Mouse (Mus musculus): Measurements from ENCODE around the gene Erf. TPM values are rescaled to one million over a fixed set of nuclear protein-coding genes. Genes with fewer than 3 reads are reported as not detected.

Gene Erf
- total and polyA plus RNA-seq, 2 experiments: 7.4 to 27.0 TPM

DNA sequence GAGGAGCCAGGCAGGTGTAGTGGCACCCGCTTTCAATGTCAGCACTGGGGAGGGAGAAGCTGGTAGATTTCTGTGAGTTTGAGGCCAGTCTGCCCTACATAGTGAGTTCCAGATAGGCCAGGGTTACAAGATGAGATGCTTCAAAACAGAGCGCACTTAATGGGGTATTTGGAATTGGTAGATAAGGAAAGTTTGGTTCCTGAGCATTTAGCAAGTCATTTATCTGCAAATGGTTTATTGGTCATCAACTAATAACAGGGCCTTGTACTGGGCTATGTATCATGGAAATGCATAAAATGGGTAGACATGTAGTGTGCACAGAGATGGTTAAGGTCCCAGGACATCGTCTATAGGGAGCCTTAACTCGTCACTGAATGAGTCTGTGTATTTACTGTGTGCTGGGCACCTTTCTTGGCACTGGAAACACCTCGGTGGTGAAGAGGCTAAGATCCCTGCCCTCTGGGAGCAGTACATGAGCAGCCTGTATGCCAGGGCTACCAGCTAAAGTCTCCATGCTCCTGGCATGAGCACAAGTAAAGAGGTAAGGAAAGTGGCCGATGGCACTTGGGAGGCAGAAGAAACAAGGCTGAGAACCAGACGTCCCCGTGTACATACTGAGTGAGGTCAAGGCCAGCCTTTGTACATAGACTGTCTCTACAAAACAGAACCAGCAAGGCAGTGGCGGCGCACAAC, 28.1 kb downstream of the Erf start:
- no peak overlapping the region for H3K4me3 ChIP-seq (ENCODE audit: insufficient read depth, low read depth, low read length)
- H3K79me2 ChIP-seq (ENCODE audit: control insufficient read depth, insufficient read depth, low read length): peaks cover 28% of the 10 kb centered on the region; the same call in 1 of the 2 replicates
- no peaks in the 10 kb centered on the region for H3K27me3 ChIP-seq (ENCODE audit: control insufficient read depth, insufficient read depth, low read length)
- peak; percentile 19 for DNase-seq (ENCODE audit: extremely low read depth, low read depth, low spot score)
- 41% methylated on average over 10 of the region's 10 CpGs for WGBS
- TF ChIP-seq POLR2A (IDR thresholded peaks at IDR 0.05; ENCODE audit: extremely low read depth, insufficient read depth, low read length): no peak
- no peak for TF ChIP-seq CTCF (IDR thresholded peaks at IDR 0.05; ENCODE audit: low read depth, low read length)
- peaks cover 19% of the 10 kb centered on the region for H3K4me1 ChIP-seq (ENCODE audit: control insufficient read depth, insufficient read depth, low read length)
- no peak overlapping the region for H3K27ac ChIP-seq (replicated peaks; ENCODE audit: insufficient read depth, low read depth, low read length)
- no peak overlapping the region; the same call in 1 of the 2 replicates for H3K9ac ChIP-seq (ENCODE audit: low read depth, low read length)
- 0 out of 2 replicates have a peak, but pooled peaks cover 2% of the 10 kb centered on the region for H3K36me3 ChIP-seq (ENCODE audit: control insufficient read depth, insufficient read depth, low read length)

DNA sequence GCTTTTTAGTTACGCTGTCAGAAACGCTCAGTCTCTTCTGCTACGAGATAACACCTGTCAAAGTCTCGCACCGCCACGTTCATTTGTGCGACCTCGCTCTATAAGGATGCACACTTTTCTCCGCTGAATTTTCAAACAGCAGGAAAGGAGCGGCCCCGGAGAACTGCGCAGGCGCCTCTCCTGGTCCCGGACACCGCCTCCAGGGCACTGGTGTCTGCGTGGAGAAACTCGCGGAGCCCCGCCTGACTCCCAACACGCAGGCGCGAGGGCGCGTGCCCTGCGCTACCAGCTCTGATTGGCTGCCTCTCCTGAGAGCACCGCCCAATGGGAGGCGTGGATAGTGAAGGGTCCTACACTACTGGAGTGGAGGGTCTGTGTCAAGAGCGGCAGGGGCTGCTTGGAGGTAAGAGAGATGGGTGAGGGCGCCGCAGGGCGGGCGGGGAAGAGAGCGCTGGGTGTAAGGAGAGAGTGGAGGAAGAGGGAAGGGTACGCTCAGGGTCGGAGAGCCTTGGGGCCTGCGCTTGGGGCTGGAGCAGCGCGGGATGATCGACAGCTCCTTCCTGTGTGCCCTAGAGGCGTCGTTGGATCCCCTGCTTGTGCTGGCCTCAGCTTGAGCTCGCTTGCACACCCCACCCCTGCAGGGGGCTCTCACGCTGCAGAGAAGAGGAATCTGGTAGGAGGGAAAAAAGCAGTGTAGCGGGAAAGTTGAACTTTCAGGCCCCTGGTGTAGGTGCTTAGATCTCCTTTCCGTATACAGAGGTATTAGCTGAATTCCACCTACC, 29.3 kb downstream of the Erf start, which contains the start of gene Zfp526:
Gene Zfp526 (plus strand): TSS at position 324 of the 782 bp plus-strand sequence.
- WGBS: under 1% methylated on average over 44 of the region's 45 CpGs
- Histone ChIP-seq H3K27ac (replicated peaks; ENCODE audit: insufficient read depth, low read depth, low read length) (peak within 1 kb of the TSS; percentile 81), H3K36me3 (ENCODE audit: control insufficient read depth, insufficient read depth, low read length) (no peaks in the 10 kb centered on the region; the same call in 1 of the 2 replicates), H3K4me3 (ENCODE audit: insufficient read depth, low read depth, low read length) (peak within 1 kb of the TSS; percentile 92), H3K27me3 (ENCODE audit: control insufficient read depth, insufficient read depth, low read length) (no peaks in the 10 kb centered on the region), H3K9ac (ENCODE audit: low read depth, low read length) (peak within 1 kb of the TSS; percentile 84), H3K79me2 (ENCODE audit: control insufficient read depth, insufficient read depth, low read length) (peaks cover 28% of the 10 kb centered on the region; the same call in 1 of the 2 replicates), H3K4me1 (ENCODE audit: control insufficient read depth, insufficient read depth, low read length) (peaks cover 21% of the 10 kb centered on the region)
- TF ChIP-seq POLR2A (IDR thresholded peaks at IDR 0.05; ENCODE audit: extremely low read depth, insufficient read depth, low read length): peak; percentile 50; the same call in 1 of the 2 replicates
- no peak for TF ChIP-seq CTCF (IDR thresholded peaks at IDR 0.05; ENCODE audit: low read depth, low read length)
- DNase-seq (ENCODE audit: extremely low read depth, low read depth, low spot score): peak; percentile 87

DNA sequence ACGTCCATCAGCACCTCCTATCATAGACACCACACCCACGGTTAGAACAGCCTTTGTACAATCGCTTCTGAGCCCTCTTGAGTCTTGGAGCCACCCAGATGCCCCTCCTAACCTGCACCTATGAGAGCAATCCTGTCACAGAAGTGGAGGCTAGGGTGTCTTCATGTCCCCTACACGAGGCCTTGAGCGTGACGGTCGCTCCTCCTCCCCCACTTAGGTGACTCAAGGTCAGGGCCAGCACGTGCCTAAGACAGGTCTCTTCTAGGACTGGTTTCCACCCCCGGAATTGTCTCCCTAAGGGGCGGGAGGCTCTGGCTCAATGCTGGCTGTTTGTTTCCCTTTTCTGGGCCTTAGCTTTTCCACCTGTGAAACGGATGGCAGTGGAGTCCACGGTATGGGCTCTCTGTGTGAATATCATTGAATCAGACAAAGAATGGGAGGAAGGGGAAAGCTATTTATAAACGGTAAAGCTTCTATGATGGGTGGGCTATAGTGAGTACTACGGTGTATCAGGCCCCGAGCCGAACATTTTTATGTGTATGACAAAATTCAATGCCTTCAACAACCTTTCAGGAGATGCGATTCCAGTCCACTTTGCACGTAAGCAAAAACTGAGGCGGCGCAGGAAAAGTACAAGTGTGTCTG, 30.0 kb downstream of the Erf start, which contains the start of gene Dedd2:
Gene Dedd2 (minus strand): TSS at position 159 of the 645 bp plus-strand sequence.
- Histone ChIP-seq H3K79me2 (ENCODE audit: control insufficient read depth, insufficient read depth, low read length) (peaks cover 21% of the 10 kb centered on the region; the same call in 1 of the 2 replicates), H3K36me3 (ENCODE audit: control insufficient read depth, insufficient read depth, low read length) (no peaks in the 10 kb centered on the region; the same call in 1 of the 2 replicates), H3K27ac (replicated peaks; ENCODE audit: insufficient read depth, low read depth, low read length) (peak within 1 kb of the TSS; percentile 81), H3K4me3 (ENCODE audit: insufficient read depth, low read depth, low read length) (peak within 1 kb of the TSS; percentile 92), H3K4me1 (ENCODE audit: control insufficient read depth, insufficient read depth, low read length) (peaks cover 21% of the 10 kb centered on the region), H3K27me3 (ENCODE audit: control insufficient read depth, insufficient read depth, low read length) (no peaks in the 10 kb centered on the region), H3K9ac (ENCODE audit: low read depth, low read length) (peak within 1 kb of the TSS; percentile 84)
- WGBS: 3% methylated on average over 20 of the region's 20 CpGs
- peak; percentile 61 for DNase-seq (ENCODE audit: extremely low read depth, low read depth, low spot score)
- TF ChIP-seq POLR2A (IDR thresholded peaks at IDR 0.05; ENCODE audit: extremely low read depth, insufficient read depth, low read length) (no peak), CTCF (IDR thresholded peaks at IDR 0.05; ENCODE audit: low read depth, low read length) (no peak)

DNA sequence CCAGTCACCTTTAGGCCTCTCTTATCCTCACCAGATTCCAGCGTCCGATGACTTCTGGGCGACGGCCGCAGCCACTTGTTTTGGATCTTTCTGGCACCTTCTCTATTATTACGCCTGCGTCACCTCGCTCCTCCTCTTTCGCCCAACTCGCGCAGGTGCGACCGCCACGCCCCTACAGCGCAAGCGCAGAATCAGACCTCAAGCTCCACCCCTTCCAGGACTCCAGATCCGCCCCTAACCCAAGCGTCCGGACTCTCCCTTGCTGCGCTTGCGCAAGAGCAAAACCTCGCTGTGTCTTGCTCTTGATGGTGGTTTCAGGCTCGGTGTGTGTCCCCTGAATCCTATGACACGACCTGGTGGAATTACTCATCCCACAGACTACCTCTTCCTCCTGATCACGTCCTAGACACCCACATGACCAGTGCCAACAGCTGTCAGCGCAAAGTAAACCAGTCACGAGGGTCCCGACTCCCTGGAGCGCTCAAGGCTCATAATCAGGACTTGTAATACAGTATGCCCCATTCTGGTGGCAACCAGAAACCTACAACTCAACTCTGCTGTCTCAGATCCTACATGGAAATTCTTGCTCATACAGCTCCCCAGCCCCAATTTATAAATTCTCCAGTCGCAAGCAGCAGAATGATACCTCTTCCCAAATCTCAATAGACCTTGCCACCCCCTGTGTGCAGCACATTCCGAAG, 30.7 kb downstream of the Erf start:
- peak; percentile 93 for DNase-seq (ENCODE audit: extremely low read depth, low read depth, low spot score)
- Histone ChIP-seq H3K36me3 (ENCODE audit: control insufficient read depth, insufficient read depth, low read length) (peaks cover 3% of the 10 kb centered on the region), H3K79me2 (ENCODE audit: control insufficient read depth, insufficient read depth, low read length) (peaks cover 24% of the 10 kb centered on the region; the same call in 1 of the 2 replicates), H3K4me3 (ENCODE audit: insufficient read depth, low read depth, low read length) (peak overlapping the region; percentile 70), H3K9ac (ENCODE audit: low read depth, low read length) (peak overlapping the region; percentile 78), H3K27ac (replicated peaks; ENCODE audit: insufficient read depth, low read depth, low read length) (peak overlapping the region; percentile 81), H3K4me1 (ENCODE audit: control insufficient read depth, insufficient read depth, low read length) (peaks cover 21% of the 10 kb centered on the region), H3K27me3 (ENCODE audit: control insufficient read depth, insufficient read depth, low read length) (no peaks in the 10 kb centered on the region)
- TF ChIP-seq CTCF (IDR thresholded peaks at IDR 0.05; ENCODE audit: low read depth, low read length) (no peak), POLR2A (IDR thresholded peaks at IDR 0.05; ENCODE audit: extremely low read depth, insufficient read depth, low read length) (peak; percentile 89)
- 4% methylated on average over 31 of the region's 31 CpGs for WGBS

DNA sequence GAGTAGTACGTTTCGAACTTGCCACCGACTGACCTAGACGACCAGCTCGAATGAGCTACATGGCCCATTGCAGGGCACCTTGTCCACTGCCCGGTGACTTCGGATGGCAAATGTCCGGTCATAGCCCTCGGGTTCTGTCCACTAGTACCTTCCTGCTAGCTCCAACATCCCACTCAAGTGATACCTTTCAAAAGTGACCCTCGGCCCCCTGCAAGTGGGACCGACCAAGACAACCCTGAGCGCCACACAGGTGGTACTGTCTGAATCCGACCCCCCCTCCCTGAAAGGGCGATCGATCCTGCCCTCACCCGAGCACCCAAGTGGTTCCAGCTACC, 31.2 kb downstream of the Erf start:
- H3K4me1 ChIP-seq (ENCODE audit: control insufficient read depth, insufficient read depth, low read length): peaks cover 21% of the 10 kb centered on the region
- H3K4me3 ChIP-seq (ENCODE audit: insufficient read depth, low read depth, low read length): peak overlapping the region; percentile 70
- TF ChIP-seq POLR2A (IDR thresholded peaks at IDR 0.05; ENCODE audit: extremely low read depth, insufficient read depth, low read length) (no peak), CTCF (IDR thresholded peaks at IDR 0.05; ENCODE audit: low read depth, low read length) (no peak)
- peak overlapping the region; percentile 78 for H3K9ac ChIP-seq (ENCODE audit: low read depth, low read length)
- 2% methylated on average over 16 of the region's 16 CpGs for WGBS
- peaks cover 3% of the 10 kb centered on the region for H3K36me3 ChIP-seq (ENCODE audit: control insufficient read depth, insufficient read depth, low read length)
- H3K79me2 ChIP-seq (ENCODE audit: control insufficient read depth, insufficient read depth, low read length): peaks cover 24% of the 10 kb centered on the region; the same call in 1 of the 2 replicates
- no peaks in the 10 kb centered on the region for H3K27me3 ChIP-seq (ENCODE audit: control insufficient read depth, insufficient read depth, low read length)
- no peak for DNase-seq (ENCODE audit: extremely low read depth, low read depth, low spot score)
- peak overlapping the region; percentile 79 for H3K27ac ChIP-seq (replicated peaks; ENCODE audit: insufficient read depth, low read depth, low read length)

All from liver, adult 2 months (tissue).